Mouse (Mus musculus): ENCODE results near the gene BC052040. TPM values are rescaled to one million over a fixed set of nuclear protein-coding genes. Genes with fewer than 3 reads are reported as not detected.

The BC052040 gene
- polyA plus RNA-seq, 1 experiment, result 1.6 TPM

DNA sequence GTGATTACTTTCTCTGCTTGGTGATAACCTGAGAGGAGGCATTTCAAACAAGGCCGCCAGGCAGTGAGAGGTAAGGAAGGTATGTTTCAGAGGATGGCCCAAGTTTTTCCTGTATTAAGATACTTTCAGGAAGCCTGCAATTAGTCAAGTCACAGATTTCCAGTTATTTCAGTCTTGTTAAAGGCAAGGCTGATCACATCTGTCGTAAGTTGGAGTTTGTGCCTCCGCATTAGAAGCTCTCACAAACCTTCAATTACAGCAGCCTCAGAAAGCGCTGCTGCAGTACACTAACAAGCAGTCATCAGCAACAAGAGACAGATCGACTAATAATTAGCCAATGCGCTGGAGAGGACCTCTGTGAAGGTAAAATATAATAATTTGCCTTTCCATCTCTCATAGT lies 112.9 kb downstream of the BC052040 start:
- Histone ChIP-seq H3K27me3 (ENCODE audit: control insufficient read depth, insufficient read depth, low read length) (no peaks in the 10 kb centered on the region), H3K4me1 (ENCODE audit: control insufficient read depth, insufficient read depth, insufficient read length, low read length) (no peaks in the 10 kb centered on the region), H3K4me3 (ENCODE audit: low read depth, low read length) (no peak overlapping the region), H3K27ac (ENCODE audit: insufficient read depth, low read depth, low read length) (no peak overlapping the region), H3K36me3 (ENCODE audit: control insufficient read depth, insufficient read depth, low read length) (0 out of 2 replicates have a peak, but pooled peaks cover 2% of the 10 kb centered on the region)
- TF ChIP-seq CTCF (IDR thresholded peaks at IDR 0.05; ENCODE audit: extremely low read depth, insufficient read length, insufficient replicate concordance, low read depth, low read length) (no peak), POLR2A (IDR thresholded peaks at IDR 0.05; ENCODE audit: low read depth, low read length) (no peak)
- 91% methylated on average over 6 of the region's 6 CpGs for WGBS

GRCm38 (mm10) chr2:115699032-115699431 lies 117.5 kb downstream of the BC052040 start:
- TF ChIP-seq CTCF (IDR thresholded peaks at IDR 0.05; ENCODE audit: extremely low read depth, insufficient read length, insufficient replicate concordance, low read depth, low read length) (no peak), POLR2A (IDR thresholded peaks at IDR 0.05; ENCODE audit: low read depth, low read length) (no peak)
- 94% methylated on average over 5 of the region's 5 CpGs for WGBS
- Histone ChIP-seq H3K4me3 (ENCODE audit: low read depth, low read length) (no peak overlapping the region), H3K4me1 (ENCODE audit: control insufficient read depth, insufficient read depth, insufficient read length, low read length) (no peaks in the 10 kb centered on the region), H3K27ac (ENCODE audit: insufficient read depth, low read depth, low read length) (no peak overlapping the region), H3K27me3 (ENCODE audit: control insufficient read depth, insufficient read depth, low read length) (no peaks in the 10 kb centered on the region; the same call in 1 of the 2 replicates), H3K36me3 (ENCODE audit: control insufficient read depth, insufficient read depth, low read length) (0 out of 2 replicates have a peak, but pooled peaks cover 2% of the 10 kb centered on the region)

DNA sequence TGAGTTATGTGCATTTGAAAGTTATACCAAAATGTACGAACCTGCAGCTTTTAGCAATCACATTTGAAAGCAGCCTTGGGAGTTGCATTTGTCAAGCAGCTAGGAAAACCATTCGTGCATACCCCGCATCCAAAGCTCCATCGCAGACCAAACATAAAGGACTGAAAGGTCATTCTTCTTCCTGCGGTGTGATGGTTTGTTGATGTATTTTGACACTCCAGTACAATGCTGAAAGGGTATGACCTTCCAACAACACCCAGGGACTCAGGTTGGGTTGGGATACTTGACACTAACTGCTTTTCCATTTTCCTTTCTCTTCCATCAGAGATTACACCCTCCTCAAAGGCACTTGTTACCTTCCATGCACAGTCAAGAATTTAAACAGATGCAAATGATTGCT lies 121.1 kb downstream of the BC052040 start:
- Histone ChIP-seq H3K27me3 (ENCODE audit: control insufficient read depth, insufficient read depth, low read length) (no peaks in the 10 kb centered on the region; the same call in 1 of the 2 replicates), H3K4me3 (ENCODE audit: low read depth, low read length) (no peak overlapping the region), H3K4me1 (ENCODE audit: control insufficient read depth, insufficient read depth, insufficient read length, low read length) (no peaks in the 10 kb centered on the region), H3K27ac (ENCODE audit: insufficient read depth, low read depth, low read length) (no peak overlapping the region), H3K36me3 (ENCODE audit: control insufficient read depth, insufficient read depth, low read length) (no peaks in the 10 kb centered on the region)
- TF ChIP-seq CTCF (IDR thresholded peaks at IDR 0.05; ENCODE audit: extremely low read depth, insufficient read length, insufficient replicate concordance, low read depth, low read length) (no peak), POLR2A (IDR thresholded peaks at IDR 0.05; ENCODE audit: low read depth, low read length) (no peak)
- WGBS, result 87% methylated on average over 5 of the region's 5 CpGs

- TF ChIP-seq CTCF (IDR thresholded peaks at IDR 0.05; ENCODE audit: extremely low read depth, insufficient read length, insufficient replicate concordance, low read depth, low read length) (no peak), POLR2A (IDR thresholded peaks at IDR 0.05; ENCODE audit: low read depth, low read length) (no peak)
- Histone ChIP-seq H3K4me3 (ENCODE audit: low read depth, low read length) (no peak overlapping the region), H3K4me1 (ENCODE audit: control insufficient read depth, insufficient read depth, insufficient read length, low read length) (no peaks in the 10 kb centered on the region), H3K27ac (ENCODE audit: insufficient read depth, low read depth, low read length) (no peak overlapping the region), H3K27me3 (ENCODE audit: control insufficient read depth, insufficient read depth, low read length) (no peaks in the 10 kb centered on the region), H3K36me3 (ENCODE audit: control insufficient read depth, insufficient read depth, low read length) (no peaks in the 10 kb centered on the region)
- WGBS, result 75% methylated on average over 5 of the region's 5 CpGs
These were observed 136.0 kb downstream of the BC052040 start for GRCm38 (mm10) chr2:115717535-115717934.

GRCm38 (mm10) chr2:115717980-115718379 lies 136.5 kb downstream of the BC052040 start:
- no peaks in the 10 kb centered on the region for H3K27me3 ChIP-seq (ENCODE audit: control insufficient read depth, insufficient read depth, low read length)
- TF ChIP-seq POLR2A (IDR thresholded peaks at IDR 0.05; ENCODE audit: low read depth, low read length), result no peak
- TF ChIP-seq CTCF (IDR thresholded peaks at IDR 0.05; ENCODE audit: extremely low read depth, insufficient read length, insufficient replicate concordance, low read depth, low read length), result no peak
- H3K4me1 ChIP-seq (ENCODE audit: control insufficient read depth, insufficient read depth, insufficient read length, low read length), result no peaks in the 10 kb centered on the region
- H3K27ac ChIP-seq (ENCODE audit: insufficient read depth, low read depth, low read length), result no peak overlapping the region
- H3K36me3 ChIP-seq (ENCODE audit: control insufficient read depth, insufficient read depth, low read length), result no peaks in the 10 kb centered on the region
- no peak overlapping the region for H3K4me3 ChIP-seq (ENCODE audit: low read depth, low read length)
- WGBS, result 84% methylated on average over 3 of the region's 3 CpGs

DNA sequence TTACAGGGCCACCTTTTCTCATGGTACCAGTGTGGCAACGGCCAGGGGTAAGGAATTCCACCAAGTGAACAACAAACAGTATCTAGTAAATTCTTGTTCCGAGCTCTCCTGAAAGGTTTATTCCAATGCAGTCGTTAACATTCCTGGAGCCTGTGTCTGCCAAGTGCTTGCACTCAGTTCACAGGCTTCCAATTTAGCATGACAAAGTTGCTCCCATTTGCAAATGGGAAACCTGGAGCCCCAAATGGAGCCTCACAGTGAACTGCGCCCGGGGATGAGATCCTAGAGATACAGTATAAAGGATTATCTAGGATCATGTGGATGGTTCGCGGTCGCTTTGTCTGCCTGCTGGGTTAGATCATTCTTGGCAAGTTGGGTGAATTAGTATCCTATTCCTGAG lies 141.9 kb downstream of the BC052040 start:
- Histone ChIP-seq H3K36me3 (ENCODE audit: control insufficient read depth, insufficient read depth, low read length) (no peaks in the 10 kb centered on the region), H3K27ac (ENCODE audit: insufficient read depth, low read depth, low read length) (no peak overlapping the region), H3K4me1 (ENCODE audit: control insufficient read depth, insufficient read depth, insufficient read length, low read length) (no peaks in the 10 kb centered on the region), H3K27me3 (ENCODE audit: control insufficient read depth, insufficient read depth, low read length) (no peaks in the 10 kb centered on the region), H3K4me3 (ENCODE audit: low read depth, low read length) (no peak overlapping the region)
- no peak for TF ChIP-seq POLR2A (IDR thresholded peaks at IDR 0.05; ENCODE audit: low read depth, low read length)
- TF ChIP-seq CTCF (IDR thresholded peaks at IDR 0.05; ENCODE audit: extremely low read depth, insufficient read length, insufficient replicate concordance, low read depth, low read length), result no peak
- WGBS, result 79% methylated on average over 8 of the region's 8 CpGs

DNA sequence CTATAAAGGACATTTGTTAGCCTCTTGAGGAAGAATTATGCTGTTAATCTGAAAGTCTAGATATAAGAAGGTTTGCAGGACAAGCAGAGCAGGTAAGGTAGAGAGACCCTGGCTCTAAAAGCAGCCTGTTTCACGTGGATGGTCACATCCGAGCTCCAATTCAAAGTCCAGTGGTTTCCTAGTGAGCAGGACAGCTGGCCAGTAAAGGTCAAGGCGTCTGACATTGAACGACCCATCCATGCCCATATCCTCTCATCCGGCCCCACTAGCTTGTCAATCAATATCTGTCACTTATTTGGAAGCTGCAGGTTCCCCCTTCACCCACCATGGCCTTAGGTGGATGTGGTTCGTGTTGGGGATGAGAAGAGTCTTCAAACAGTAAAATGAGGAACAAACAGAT lies 142.7 kb downstream of the BC052040 start:
- Histone ChIP-seq H3K4me3 (ENCODE audit: low read depth, low read length) (no peak overlapping the region), H3K4me1 (ENCODE audit: control insufficient read depth, insufficient read depth, insufficient read length, low read length) (no peaks in the 10 kb centered on the region), H3K27me3 (ENCODE audit: control insufficient read depth, insufficient read depth, low read length) (no peaks in the 10 kb centered on the region), H3K36me3 (ENCODE audit: control insufficient read depth, insufficient read depth, low read length) (no peaks in the 10 kb centered on the region), H3K27ac (ENCODE audit: insufficient read depth, low read depth, low read length) (no peak overlapping the region)
- 83% methylated on average over 6 of the region's 6 CpGs for WGBS
- no peak for TF ChIP-seq CTCF (IDR thresholded peaks at IDR 0.05; ENCODE audit: extremely low read depth, insufficient read length, insufficient replicate concordance, low read depth, low read length)
- TF ChIP-seq POLR2A (IDR thresholded peaks at IDR 0.05; ENCODE audit: low read depth, low read length), result no peak
